In the genomic region with DNA sequence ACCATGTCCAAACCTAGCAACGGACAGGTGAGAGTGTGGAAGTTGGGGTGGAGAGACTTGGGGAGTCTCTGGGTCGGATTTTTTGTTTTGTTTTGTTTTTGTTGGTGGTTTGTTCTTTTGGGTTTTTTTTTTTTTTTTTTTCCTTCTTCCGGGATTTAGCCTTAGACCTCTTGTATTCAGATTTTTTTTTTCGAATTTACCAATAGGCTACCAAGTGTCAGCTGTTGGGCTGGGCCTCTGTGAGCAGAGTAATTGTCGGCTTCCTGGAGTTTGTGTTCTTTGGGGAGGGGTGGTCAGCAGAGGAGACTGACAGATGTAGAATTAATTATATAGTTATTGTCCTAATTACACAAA, we compare ENCODE assay signal across 8 mouse cellular contexts. TPM values are rescaled to one million over a fixed set of nuclear protein-coding genes. Genes with fewer than 3 reads are reported as not detected.
DNase-seq lines count a peak whose midpoint lies in the region; ATAC-seq and TF ChIP-seq lines count a peak whose summit lies in the region.

No protein-coding gene starts in this region.

- H3K36me3 ChIP-seq in hindbrain, embryonic 11.5 days (ENCODE audit: control insufficient read depth, insufficient read depth, low read length): peaks cover 12% of the 10 kb centered on the region
- H3K36me3 ChIP-seq in liver, embryonic 12.5 days: peaks cover 49% of the 10 kb centered on the region
- H3K36me3 ChIP-seq in small intestine, adult 2 months (ENCODE audit: control insufficient read depth, insufficient read depth, low read length): peaks cover 28% of the 10 kb centered on the region

- intact Hi-C loops in gastrocnemius, adult 2 months (cut with DNase I): loop anchor here (5.0 kb wide), 1 partner anchor 342 kb away; a partner anchor contains a TSS

- H3K4me1 ChIP-seq in hindbrain, embryonic 11.5 days (replicated peaks; ENCODE audit: control insufficient read depth, insufficient read depth, low read length): peaks cover 10% of the 10 kb centered on the region
- H3K4me1 ChIP-seq in liver, embryonic 12.5 days: peaks cover 57% of the 10 kb centered on the region
- H3K4me1 ChIP-seq in small intestine, adult 2 months (ENCODE audit: control insufficient read depth, insufficient read depth, insufficient read length, low read length): peaks cover 11% of the 10 kb centered on the region

- TF ChIP-seq POLR2A in brain, embryonic 14.5 days (IDR thresholded peaks at IDR 0.05; ENCODE audit: borderline replicate concordance, extremely low read depth, insufficient read depth, insufficient read length, poor library complexity, severe bottlenecking): no peak
- TF ChIP-seq POLR2A in small intestine, adult 2 months (IDR thresholded peaks at IDR 0.05; ENCODE audit: low read depth, low read length): no peak

- peak overlapping the region; percentile 95 for H3K4me3 ChIP-seq in gastrocnemius, adult 2 months
- H3K4me3 ChIP-seq in hindbrain, embryonic 11.5 days (ENCODE audit: low read depth, low read length): peak overlapping the region; percentile 78
- H3K4me3 ChIP-seq in liver, embryonic 12.5 days: peak overlapping the region; percentile 87
- H3K4me3 ChIP-seq in small intestine, adult 2 months (ENCODE audit: low read depth, low read length): peak overlapping the region; percentile 79

- peak overlapping the region; percentile 93 for H3K4me2 ChIP-seq in hindbrain, embryonic 11.5 days (replicated peaks; ENCODE audit: low read depth, low read length)
- peak overlapping the region; percentile 100 for H3K4me2 ChIP-seq in liver, embryonic 12.5 days

- H3K9ac ChIP-seq in hindbrain, embryonic 11.5 days (ENCODE audit: low read depth, low read length): peak overlapping the region; percentile 89
- H3K9ac ChIP-seq in liver, embryonic 12.5 days: peak overlapping the region; percentile 93

- TF ChIP-seq CTCF in gastrocnemius, adult 2 months (IDR thresholded peaks at IDR 0.05): no peak
- no peak for TF ChIP-seq CTCF in brain, embryonic 14.5 days (IDR thresholded peaks at IDR 0.05; ENCODE audit: borderline replicate concordance, extremely low read depth, insufficient read depth, insufficient read length)
- no peak for TF ChIP-seq CTCF in small intestine, adult 2 months (IDR thresholded peaks at IDR 0.05; ENCODE audit: extremely low read depth, insufficient read length, insufficient replicate concordance, low read depth, low read length)

- DNase-seq in gastrocnemius, adult 2 months: no peak
- DNase-seq in gastrocnemius, adult 8-10 months (ENCODE audit: low spot score in 2 of 2): no peak
- DNase-seq in brain, embryonic 14.5 days (ENCODE audit: low read depth): peak; percentile 40
- DNase-seq in hindbrain, embryonic 11.5 days (ENCODE audit: low spot score): no peak
- no peak for DNase-seq in cerebellum, adult 9-10 months
- no peak for DNase-seq in ovary, postnatal 10 days (ENCODE audit: low spot score)

- H3K9me3 ChIP-seq in hindbrain, embryonic 11.5 days (ENCODE audit: control insufficient read depth, low read length): no peaks in the 10 kb centered on the region
- H3K9me3 ChIP-seq in liver, embryonic 12.5 days (replicated peaks): no peaks in the 10 kb centered on the region

- 7% methylated on average over 5 of the region's 5 CpGs for WGBS in hindbrain, embryonic 11.5 days
- WGBS in liver, embryonic 12.5 days (ENCODE audit: insufficient replicate concordance): 3% methylated on average over 5 of the region's 5 CpGs
- under 1% methylated on average over 5 of the region's 5 CpGs for WGBS in small intestine, adult 2 months

- no peak for ATAC-seq in hindbrain, embryonic 11.5 days (ENCODE audit: low FRiP score)
- no peak for ATAC-seq in liver, embryonic 12.5 days

- H3K27ac ChIP-seq in gastrocnemius, adult 2 months: peak overlapping the region; percentile 100
- no peak overlapping the region for H3K27ac ChIP-seq in hindbrain, embryonic 11.5 days (ENCODE audit: low read depth, low read length)
- peak overlapping the region; percentile 88 for H3K27ac ChIP-seq in liver, embryonic 12.5 days
- peak overlapping the region; percentile 84 for H3K27ac ChIP-seq in small intestine, adult 2 months (ENCODE audit: insufficient read depth, low read depth, low read length)

- H3K27me3 ChIP-seq in hindbrain, embryonic 11.5 days (ENCODE audit: control insufficient read depth, insufficient read depth, low read length): no peaks in the 10 kb centered on the region
- H3K27me3 ChIP-seq in liver, embryonic 12.5 days (replicated peaks): no peaks in the 10 kb centered on the region
- H3K27me3 ChIP-seq in small intestine, adult 2 months (ENCODE audit: control insufficient read depth, insufficient read depth, low read length): no peaks in the 10 kb centered on the region

RNA-seq across cellular contexts. Expression of a gene that starts 1.6 kb away (rescaled TPM):
- 10 to 100 TPM; 28.0 to 29.6 TPM for total RNA-seq in gastrocnemius, adult 2 months (2021)
- total RNA-seq in gastrocnemius, adult 8-10 months (2022): 10 to 100 TPM; 31.2 to 37.2 (median 33.4) TPM
- 350 and 361 TPM in 2 replicates for polyA plus RNA-seq in brain, embryonic 14.5 days (2012; rRNA removed)
- 57.4 and 70.1 TPM in 2 replicates for polyA plus RNA-seq in hindbrain, embryonic 11.5 days (2014; fragmentation: Nextera tagmentation; extraction: Ambion mirVana)
- polyA plus RNA-seq in liver, embryonic 12.5 days (2016; fragmentation: Nextera tagmentation; extraction: Ambion mirVana): 27.1 and 32.8 TPM in 2 replicates
- polyA plus RNA-seq in small intestine, adult 2 months (2012; rRNA removed): 101 and 242 TPM in 2 replicates

RNA-seq across cellular contexts. Expression of a gene that starts 1.8 kb away (rescaled TPM):
- total RNA-seq in gastrocnemius, adult 2 months (2021): 1 to 10 TPM; 1.3 to 3.4 TPM
- total RNA-seq in gastrocnemius, adult 8-10 months (2022): 1 to 10 TPM in 3 of 4 experiments, under 1 TPM in 1; 0.73 to 2.3 (median 2.2) TPM
- 1.1 and 2.3 TPM in 2 replicates for polyA plus RNA-seq in brain, embryonic 14.5 days (2012; rRNA removed)
- 0.64 and 1.2 TPM in 2 replicates for polyA plus RNA-seq in hindbrain, embryonic 11.5 days (2014; fragmentation: Nextera tagmentation; extraction: Ambion mirVana)
- polyA plus RNA-seq in liver, embryonic 12.5 days (2016; fragmentation: Nextera tagmentation; extraction: Ambion mirVana): 7.9 and 8.2 TPM in 2 replicates
- 4.3 and 10.6 TPM in 2 replicates for polyA plus RNA-seq in small intestine, adult 2 months (2012; rRNA removed)

RNA-seq across cellular contexts. Expression of a gene that starts 14.4 kb away (rescaled TPM):
- not detected for total RNA-seq in gastrocnemius, adult 2 months (2021)
- total RNA-seq in gastrocnemius, adult 8-10 months (2022): under 1 TPM in 2 of 4 experiments, not detected in 2; 0.15 TPM
- polyA plus RNA-seq in brain, embryonic 14.5 days (2012; rRNA removed): 0.06 and 0.07 TPM in 2 replicates
- 0.12 and 0.29 TPM in 2 replicates for polyA plus RNA-seq in hindbrain, embryonic 11.5 days (2014; fragmentation: Nextera tagmentation; extraction: Ambion mirVana)
- polyA plus RNA-seq in liver, embryonic 12.5 days (2016; fragmentation: Nextera tagmentation; extraction: Ambion mirVana): 0.75 and 0.79 TPM in 2 replicates
- polyA plus RNA-seq in small intestine, adult 2 months (2012; rRNA removed): 64.8 and 101 TPM in 2 replicates

RNA-seq across cellular contexts. Expression of a gene that starts 18.0 kb away (rescaled TPM):
- not detected for total RNA-seq in gastrocnemius, adult 2 months (2021)
- total RNA-seq in gastrocnemius, adult 8-10 months (2022): not detected
- polyA plus RNA-seq in brain, embryonic 14.5 days (2012; rRNA removed): 0.04 TPM in 1 of 2 replicates, not detected in the other
- not detected in 2 replicates for polyA plus RNA-seq in hindbrain, embryonic 11.5 days (2014; fragmentation: Nextera tagmentation; extraction: Ambion mirVana)
- not detected in 2 replicates for polyA plus RNA-seq in liver, embryonic 12.5 days (2016; fragmentation: Nextera tagmentation; extraction: Ambion mirVana)
- polyA plus RNA-seq in small intestine, adult 2 months (2012; rRNA removed): not detected in 2 replicates

RNA-seq across cellular contexts. Expression of a gene that starts 20.6 kb away (rescaled TPM):
- total RNA-seq in gastrocnemius, adult 2 months (2021): 1 to 10 TPM; 5.2 to 8.3 TPM
- total RNA-seq in gastrocnemius, adult 8-10 months (2022): 1 to 10 TPM; 7.3 to 7.9 (median 7.6) TPM
- 116 and 135 TPM in 2 replicates for polyA plus RNA-seq in brain, embryonic 14.5 days (2012; rRNA removed)
- 2.9 and 3.2 TPM in 2 replicates for polyA plus RNA-seq in hindbrain, embryonic 11.5 days (2014; fragmentation: Nextera tagmentation; extraction: Ambion mirVana)
- 1.8 and 1.9 TPM in 2 replicates for polyA plus RNA-seq in liver, embryonic 12.5 days (2016; fragmentation: Nextera tagmentation; extraction: Ambion mirVana)
- 2.9 and 6.8 TPM in 2 replicates for polyA plus RNA-seq in small intestine, adult 2 months (2012; rRNA removed)

Comparison
In these comparisons a context has a peak if more than half of its experiments do, and no peak if none do; other contexts are left out.
1. RNA of a gene that starts 14.4 kb away (polyA plus RNA-seq): 64.8 to 101 TPM in small intestine, adult 2 months; 0.75 to 0.79 TPM in liver, embryonic 12.5 days, 0.12 to 0.29 TPM in hindbrain, embryonic 11.5 days and 0.06 to 0.07 TPM in brain, embryonic 14.5 days; every median in the first group is over 10 times any median in the second.
2. Peak in every context shown above with its lines, with median percentiles within 50 percentile points of each other: H3K4me3 ChIP-seq.